Mouse (Mus musculus) layer of hippocampus, adult 6 months (tissue): Measurements from ENCODE around the gene Slc35g1. TPM values are rescaled to one million over a fixed set of nuclear protein-coding genes. Genes with fewer than 3 reads are reported as not detected.

Source experiments
- long read RNA-seq, 2 experiments: library from polyadenylated mRNA; unstranded; transcript quantifications; one replicate each; pipeline ENCODE4 v2.0.0; 2019 to 2020
- polyA plus RNA-seq: library from polyadenylated mRNA; unstranded; fragments of <200 nt; fragmentation: Nextera tagmentation; gene quantifications from 2 replicates; pipeline ENCODE4 v1.2.3, GENCODE M21; 2021

The Slc35g1 gene
- 0.18 and 0.24 TPM in 2 replicates for polyA plus RNA-seq
- long read RNA-seq, experiment 1, partial matches to known transcripts = 0 of 1 reads
- long read RNA-seq, experiment 1, other reads (novel, unspliced or antisense) = 1 of 1 reads
- long read RNA-seq, experiment 2, partial matches to known transcripts = 0 of 1 reads
- long read RNA-seq, experiment 2, other reads (novel, unspliced or antisense) = 0 of 1 reads

GRCm38 (mm10) chr19:38395701-38396632 is at the start of gene Slc35g1:
Gene Slc35g1, plus strand, starts transcription at chr19:38395980.

Other genes starting within 250 kb of the Slc35g1 start
- gene Fra10ac1, start 171.8 kb upstream of the Slc35g1 start, polyA plus RNA-seq = 23.0 and 25.1 TPM in 2 replicates
- 82.0 and 85.0 TPM in 2 replicates for gene Lgi1, start 131.4 kb upstream of the Slc35g1 start, polyA plus RNA-seq
- 0.62 and 1.3 TPM in 2 replicates for gene Plce1, start 85.1 kb downstream of the Slc35g1 start, polyA plus RNA-seq